Mouse (Mus musculus) T-cell, adult 2 months (primary cell): ENCODE measurements around the gene Myo9b.
"Not testable (repeated sequence)": the region's sequence is repeated elsewhere in the genome, so short reads cannot be mapped to it uniquely, and the experiment has no call there.

ENCODE experiments used
- DNase-seq: peaks from one replicate; pipeline ENCODE4 v3.0.0; 2022; ENCODE audit warnings: low spot score

Gene Myo9b

DNA sequence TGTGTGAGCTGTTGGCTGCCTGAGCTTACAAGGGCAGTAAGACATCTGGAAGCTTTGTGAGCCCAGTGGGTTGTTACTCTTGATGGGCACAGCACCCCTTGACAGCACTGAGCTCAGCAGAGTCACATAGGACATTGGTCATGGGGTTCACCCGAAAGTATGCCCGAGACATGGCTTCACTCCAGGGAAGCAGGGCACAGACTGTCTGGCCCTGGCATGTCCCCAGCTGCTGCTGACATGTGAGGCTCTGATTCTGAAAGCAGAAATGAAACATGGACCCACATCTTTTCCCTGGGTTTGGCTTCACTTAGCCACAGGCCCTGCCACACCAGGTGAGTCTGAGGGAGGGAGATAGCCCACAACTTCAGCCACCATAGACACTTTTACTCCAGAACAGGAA lies 24.3 kb downstream of the Myo9b start:
- no peak for DNase-seq

DNA sequence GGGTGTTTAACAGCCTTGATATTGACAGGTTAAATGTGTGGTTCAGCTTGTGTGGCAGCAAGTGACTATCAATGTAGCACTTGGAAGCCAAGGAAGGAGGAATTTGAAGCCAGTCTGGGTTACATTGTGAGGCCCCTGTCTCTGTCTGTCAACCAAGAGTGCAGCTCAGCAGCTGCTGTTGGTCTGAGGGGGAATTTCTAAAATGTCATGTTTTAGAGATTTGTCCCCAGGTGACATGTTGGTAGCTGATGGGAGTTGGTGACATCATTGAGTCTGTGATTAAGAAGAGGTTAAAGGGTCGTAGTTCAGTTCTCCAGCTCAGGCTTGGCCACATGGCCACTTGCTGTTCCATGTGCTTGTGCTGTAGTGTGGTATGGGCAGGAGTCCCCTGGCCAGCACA lies 24.9 kb downstream of the Myo9b start:
- DNase-seq = no peak

DNA sequence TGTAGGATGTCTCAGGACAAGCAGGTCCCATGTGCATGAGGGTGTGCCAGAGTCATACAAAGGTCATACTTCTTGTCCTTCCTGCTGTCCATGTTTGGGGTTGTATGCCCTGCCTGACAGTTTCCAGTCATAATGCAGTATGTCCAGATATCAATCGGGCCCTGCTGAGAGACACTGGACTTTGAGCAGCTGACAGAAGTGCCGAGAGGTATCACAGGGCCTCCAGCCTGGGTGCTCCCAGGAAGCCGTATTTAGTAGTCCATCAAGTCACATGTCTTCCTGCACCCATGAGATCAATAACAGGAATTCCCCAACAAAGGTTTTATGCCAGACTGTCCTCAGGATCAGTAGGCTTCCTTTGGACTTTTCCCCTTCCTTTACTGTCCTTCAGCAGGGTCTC lies 27.2 kb downstream of the Myo9b start:
- DNase-seq = no peak

DNA sequence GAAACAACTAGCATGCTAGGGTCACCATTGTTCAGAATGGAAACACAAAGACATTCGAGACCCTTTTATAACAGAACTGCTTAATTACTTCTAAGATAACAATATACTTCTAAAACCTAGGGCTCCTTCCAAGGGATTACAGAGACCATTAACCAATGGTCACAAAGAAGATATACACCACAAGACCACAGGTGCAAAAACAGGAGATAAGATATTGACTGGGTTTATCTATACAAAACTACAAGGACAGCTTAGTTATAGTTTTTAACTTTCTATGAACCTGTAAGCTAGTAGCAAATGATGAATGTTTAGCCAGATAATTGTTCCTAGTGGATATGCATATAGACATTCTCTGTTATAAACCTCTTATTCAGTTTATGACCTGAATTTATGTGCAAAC lies 30.3 kb downstream of the Myo9b start:
- no peak for DNase-seq

DNA sequence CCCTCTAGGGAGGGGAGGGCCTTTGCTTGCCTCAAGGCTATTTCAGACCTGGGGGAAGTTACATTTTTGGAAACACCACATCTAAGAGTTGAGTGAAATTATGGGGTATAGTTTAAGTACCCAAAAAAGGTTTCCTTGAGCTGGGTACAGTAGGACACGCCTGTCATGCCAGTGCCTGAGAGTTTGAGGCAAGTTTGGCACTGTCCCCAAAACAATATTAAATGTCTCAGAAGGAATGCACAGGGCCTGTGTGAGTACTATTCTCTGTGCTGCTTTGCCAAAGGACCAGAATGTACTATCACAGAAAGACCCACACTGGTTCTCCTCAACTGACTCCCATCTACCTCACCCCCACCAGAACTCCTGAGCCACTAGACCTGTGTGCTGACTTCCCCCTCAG lies 31.1 kb downstream of the Myo9b start:
- DNase-seq = no peak

- no peak for DNase-seq
Observed at GRCm38 (mm10) chr8:71305988-71306387, 33.5 kb downstream of the Myo9b start.

DNA sequence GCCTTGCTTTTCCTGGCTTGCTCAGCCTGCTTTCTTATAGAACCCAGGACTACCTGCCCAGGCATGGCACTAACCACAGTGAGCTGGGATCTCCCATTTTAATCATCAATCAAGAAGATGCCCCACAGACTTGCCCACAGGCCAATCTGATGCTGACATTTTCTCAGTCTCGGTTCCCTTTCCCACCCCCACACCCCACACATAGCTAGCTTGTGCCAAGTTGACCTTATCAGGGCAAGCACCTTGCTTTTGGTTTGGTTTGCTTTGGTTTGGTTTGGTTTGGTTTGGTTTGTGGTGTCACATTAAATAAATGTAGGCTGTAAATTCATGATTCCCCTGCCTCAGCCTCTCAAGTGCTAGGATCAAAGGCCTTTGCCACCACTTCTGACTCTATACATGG lies 34.9 kb downstream of the Myo9b start:
- DNase-seq = no peak

DNA sequence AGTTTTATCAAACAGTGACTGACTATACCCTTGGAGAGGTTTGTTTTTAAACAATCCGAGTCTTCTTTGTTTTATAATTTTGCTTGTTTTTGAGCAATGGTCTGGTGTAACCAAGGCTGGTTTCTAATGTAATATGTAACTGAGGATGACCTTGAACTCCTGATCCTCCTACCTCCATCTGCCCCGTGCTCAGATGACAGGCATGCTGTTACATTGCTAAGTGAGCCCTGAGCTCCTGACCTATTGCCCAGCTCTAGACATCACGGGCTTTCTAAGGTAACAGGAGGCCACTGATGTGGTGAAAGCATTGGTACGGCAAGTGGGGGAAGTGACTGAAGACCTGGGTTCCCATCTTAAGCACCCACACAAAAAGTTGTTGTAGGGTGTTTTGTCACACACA lies 35.4 kb downstream of the Myo9b start:
- no peak for DNase-seq

- DNase-seq = no peak
Observed at GRCm38 (mm10) chr8:71310446-71310845, 37.9 kb downstream of the Myo9b start.

DNA sequence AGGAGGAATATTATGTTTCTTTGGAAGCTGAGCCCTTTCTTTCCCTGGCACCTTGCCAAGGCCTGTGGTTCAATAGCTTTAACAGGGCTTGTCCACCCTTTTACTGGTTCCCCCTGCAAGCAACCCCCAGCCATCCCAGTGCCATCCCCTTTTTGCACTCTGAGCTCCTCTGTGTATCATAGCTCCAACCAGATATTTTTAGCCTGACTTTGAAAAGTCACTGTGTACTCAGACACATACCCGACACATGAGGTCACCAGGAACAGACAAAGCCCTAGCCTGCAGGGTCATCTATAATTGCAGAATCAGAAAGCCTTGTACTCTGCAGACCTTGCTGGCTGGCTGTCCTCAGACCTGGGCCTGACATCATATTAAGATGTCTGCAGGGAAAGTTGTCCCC lies 40.2 kb downstream of the Myo9b start:
- no peak for DNase-seq

DNA sequence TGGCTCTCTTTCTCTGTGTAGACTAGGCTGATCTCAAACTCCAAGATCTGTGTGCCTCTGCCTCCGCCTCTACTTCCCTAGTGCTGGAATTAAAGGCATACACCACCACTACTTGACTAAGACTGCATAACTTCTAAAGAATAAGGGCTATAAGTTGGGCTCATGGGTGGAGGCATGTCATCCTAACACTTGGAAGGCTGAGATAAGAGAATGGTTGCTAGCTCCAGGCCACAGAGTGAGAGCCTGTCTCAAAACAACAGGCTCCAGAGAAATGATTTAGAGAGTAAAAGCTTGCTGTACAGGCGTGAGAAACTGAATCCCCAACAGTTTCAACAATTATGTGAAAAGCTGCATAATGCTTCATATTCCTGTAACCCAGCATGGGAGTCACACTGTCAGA lies 41.4 kb downstream of the Myo9b start:
- DNase-seq = no peak

GRCm38 (mm10) chr8:71315972-71316371 lies 43.5 kb downstream of the Myo9b start:
- DNase-seq = no peak

DNA sequence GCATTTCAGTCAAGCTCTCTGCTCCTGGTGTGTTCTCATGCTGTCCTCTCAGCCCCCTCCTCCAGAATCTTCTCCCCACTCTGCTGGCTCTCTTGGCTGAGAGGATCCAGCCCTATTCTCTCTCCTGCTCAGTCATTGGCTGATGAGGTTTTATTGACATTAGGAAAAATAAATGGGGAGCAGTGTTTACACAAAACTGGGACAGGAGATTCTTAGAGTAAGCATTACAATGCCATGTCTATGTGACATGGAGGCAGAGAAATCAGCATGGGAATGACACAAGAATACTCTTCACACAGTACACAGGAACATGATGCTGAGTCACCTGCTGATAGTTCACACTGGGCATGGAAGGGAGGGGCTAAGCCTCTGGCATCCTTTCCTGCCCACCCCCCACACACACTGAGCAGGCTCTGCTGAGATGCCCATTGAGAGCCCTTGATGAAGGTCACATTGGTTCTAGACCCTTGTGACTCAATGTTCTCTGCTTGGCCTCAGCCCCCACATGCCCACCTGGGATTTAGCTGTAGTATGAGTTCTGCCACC lies 44.0 kb downstream of the Myo9b start:
- no peak for DNase-seq

GRCm38 (mm10) chr8:71318610-71319009 lies 46.1 kb downstream of the Myo9b start:
- DNase-seq = not testable (repeated sequence)

DNA sequence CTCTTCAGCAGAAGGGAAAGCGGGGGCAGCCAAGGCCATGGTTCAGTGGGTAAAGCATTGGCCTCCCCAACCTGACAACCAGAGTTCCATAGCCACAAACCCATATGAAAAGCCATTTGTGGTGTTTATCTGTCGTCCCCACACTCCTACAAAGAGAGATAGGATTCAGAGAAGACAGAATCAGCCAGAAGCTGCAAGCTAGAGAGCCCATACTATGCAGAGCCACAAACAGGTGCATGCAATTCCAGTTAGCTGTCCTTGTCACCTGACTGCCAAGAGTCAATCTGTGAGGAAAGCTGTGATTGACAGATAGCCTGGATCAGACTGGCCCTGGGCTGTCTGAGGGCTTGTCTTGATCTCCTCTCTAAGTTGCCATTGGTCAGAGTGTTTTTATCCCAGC lies 47.2 kb downstream of the Myo9b start:
- not testable (repeated sequence) for DNase-seq

- DNase-seq = no peak
Observed at GRCm38 (mm10) chr8:71322939-71323338, 50.4 kb downstream of the Myo9b start.

- DNase-seq = peak; percentile 43
Observed at GRCm38 (mm10) chr8:71324848-71325247, 52.3 kb downstream of the Myo9b start.

DNA sequence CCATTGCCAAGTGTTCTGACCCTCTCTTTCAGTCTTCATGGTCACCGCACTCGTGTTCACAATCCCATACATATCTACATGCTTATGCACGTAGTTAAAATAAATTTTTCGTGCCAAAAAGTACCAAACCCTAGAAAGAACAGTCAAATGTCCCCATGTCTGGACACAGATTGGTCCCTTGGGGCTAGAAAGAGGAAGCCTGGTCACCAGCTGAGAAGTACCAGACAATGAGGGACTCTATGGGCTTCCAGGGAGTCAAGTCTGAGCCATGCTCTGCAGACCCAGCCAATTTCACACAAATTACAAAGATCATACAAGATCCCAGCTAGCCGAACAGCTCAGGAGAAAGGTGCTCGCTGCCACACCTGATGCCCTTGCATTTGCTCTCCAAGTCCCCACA lies 65.3 kb downstream of the Myo9b start:
- DNase-seq = not testable (repeated sequence)

DNA sequence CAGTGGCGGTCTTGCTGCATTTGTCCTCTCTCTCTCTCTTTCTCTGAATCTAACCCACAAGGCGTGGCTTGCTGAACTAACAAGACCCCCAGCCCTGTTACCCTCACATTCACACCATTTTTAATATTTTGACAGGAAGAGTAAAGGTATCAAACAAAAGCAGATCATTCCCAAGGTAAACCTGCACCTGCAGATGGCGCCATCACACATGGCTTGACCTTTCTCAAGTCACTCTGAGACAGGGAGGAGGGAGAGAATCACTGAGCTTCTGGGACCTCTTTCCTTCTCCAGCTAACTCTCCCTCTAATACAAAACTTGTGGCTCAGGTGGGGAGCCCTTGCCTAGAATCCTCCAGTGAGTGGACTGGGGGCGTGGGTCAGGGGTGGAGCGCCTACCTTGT lies 68.1 kb downstream of the Myo9b start:
- DNase-seq = peak; percentile 8

DNA sequence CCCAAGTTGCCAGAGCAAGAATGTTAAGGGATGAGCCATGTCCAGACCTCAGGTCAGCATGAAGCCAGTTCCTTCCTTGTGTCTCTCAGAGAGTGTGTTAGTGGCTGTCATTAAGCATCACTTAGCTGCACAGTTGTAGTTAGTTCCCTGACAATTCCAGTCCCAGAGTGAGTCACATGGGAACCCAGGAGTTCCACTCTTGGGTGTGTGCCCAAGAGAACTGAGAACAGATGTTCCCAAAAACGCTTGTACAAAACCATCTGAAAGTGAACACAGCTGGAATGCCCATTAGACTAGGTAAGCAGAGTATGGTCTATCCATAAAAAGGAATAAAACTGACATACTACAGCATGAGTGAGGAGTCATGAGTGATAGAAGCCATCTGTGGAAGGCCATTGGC lies 74.1 kb downstream of the Myo9b start:
- DNase-seq = no peak

DNA sequence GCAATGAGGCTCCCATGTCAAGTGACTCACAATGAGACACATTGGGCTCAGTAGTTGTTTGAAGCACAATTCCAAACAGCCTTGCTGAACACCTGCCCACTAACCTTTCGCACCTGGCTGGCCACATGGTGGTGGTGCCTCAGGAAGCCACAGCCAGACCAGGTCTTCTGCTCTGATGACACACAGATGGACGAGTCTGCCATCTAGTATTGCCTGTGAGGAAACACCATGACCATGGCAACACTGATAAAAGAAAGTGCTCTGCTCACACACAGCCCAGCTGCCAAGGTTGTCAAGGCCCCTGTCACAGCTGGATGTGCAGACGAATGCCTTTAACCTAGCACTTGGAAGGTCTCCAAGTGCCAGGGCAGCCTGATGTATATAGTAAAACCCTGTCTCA lies 78.6 kb downstream of the Myo9b start:
- DNase-seq = no peak

- DNase-seq = no peak
Observed at GRCm38 (mm10) chr8:71351520-71351919, 79.0 kb downstream of the Myo9b start.

- no peak for DNase-seq
Observed at GRCm38 (mm10) chr8:71358026-71358425, 85.5 kb downstream of the Myo9b start.

GRCm38 (mm10) chr8:71366771-71367528 lies 94.4 kb downstream of the Myo9b start, which contains the start of gene Use1:
Use1 (plus strand) TSS chr8:71366848.
- DNase-seq = peak; percentile 89
